Mouse (Mus musculus) forebrain, embryonic 13.5 days (tissue): ENCODE measurements around the gene Washc4. TPM values are rescaled to one million over a fixed set of nuclear protein-coding genes. Genes with fewer than 3 reads are reported as not detected.

Experiments used
- ATAC-seq: fragments of 200-750 bp; cut with Nextera tagmentation; 2 replicates; pipeline ENCODE4 v1.8.0; 2017
- H3K27ac ChIP-seq: fragments of 300-500 bp; sonication (generic); 2 replicates; pipeline ENCODE4 v1.5.1; 2015; ENCODE audit warnings: inconsistent platforms, mild to moderate bottlenecking, moderate library complexity
- H3K27me3 ChIP-seq: fragments of 300-500 bp; sonication (generic); 2 replicates; pipeline ENCODE4 v1.6.1; 2015; ENCODE audit warnings: mild to moderate bottlenecking, inconsistent platforms
- H3K36me3 ChIP-seq: fragments of 300-500 bp; sonication (generic); 2 replicates; pipeline ENCODE4 v1.6.1; 2015; ENCODE audit warnings: mild to moderate bottlenecking, inconsistent platforms; ENCODE audit not compliant: poor library complexity, severe bottlenecking
- H3K4me1 ChIP-seq: fragments of 300-500 bp; sonication (generic); 2 replicates; pipeline ENCODE4 v1.6.1; 2015; ENCODE audit warnings: inconsistent platforms
- H3K4me2 ChIP-seq: fragments of 300-500 bp; sonication (generic); 2 replicates; pipeline ENCODE4 v1.6.1; 2015; ENCODE audit warnings: inconsistent platforms, mild to moderate bottlenecking, moderate library complexity
- H3K4me3 ChIP-seq: fragments of 300-500 bp; sonication (generic); 2 replicates; pipeline ENCODE4 v1.5.1; 2015; ENCODE audit warnings: mild to moderate bottlenecking, inconsistent platforms
- H3K9ac ChIP-seq: fragments of 300-500 bp; sonication (generic); 2 replicates; pipeline ENCODE4 v1.6.1; 2015; ENCODE audit warnings: mild to moderate bottlenecking, inconsistent platforms
- H3K9me3 ChIP-seq: fragments of 300-500 bp; sonication (generic); replicated peaks from 2 replicates; pipeline ENCODE4 v1.6.1; 2016; ENCODE audit warnings: inconsistent platforms
- WGBS: fragments of 180-500 bp; shearing (Covaris S2); methylation state at CpG from one replicate; pipeline ENCODE4 v1.1.7; 2015; 5-methylcytosine and 5-hydroxymethylcytosine counted together
- polyA plus RNA-seq: library from polyadenylated mRNA; unstranded; fragments of >200 nt; fragmentation: Nextera tagmentation; extraction: Ambion mirVana; gene quantifications from 2 replicates; pipeline ENCODE4 v1.2.1, GENCODE M21; 2015

Gene Washc4
- polyA plus RNA-seq, 1 experiment from 2014 or later = 32.4 TPM

DNA sequence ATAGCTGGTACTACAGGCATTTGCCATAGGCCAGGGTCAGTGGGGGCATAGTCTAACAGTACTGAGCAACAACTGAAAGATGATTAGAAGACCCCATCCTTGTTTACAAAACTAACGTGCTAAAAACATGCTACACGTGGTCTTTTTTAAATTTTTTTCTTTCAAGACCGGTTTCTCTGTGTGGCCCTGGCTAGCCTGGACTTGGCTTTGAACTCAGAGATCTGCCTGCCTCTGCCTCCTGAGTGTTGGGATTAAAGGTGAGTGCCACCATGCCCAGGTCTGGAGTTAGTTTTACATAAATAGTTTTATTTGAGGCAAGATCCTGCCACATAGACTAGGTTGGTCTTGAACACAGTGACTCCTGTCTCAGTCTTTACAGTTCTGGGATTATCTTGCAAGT is 63.6 kb downstream of the Washc4 start:
- no peaks in the 10 kb centered on the region for H3K27me3 ChIP-seq
- peaks cover 61% of the 10 kb centered on the region for H3K36me3 ChIP-seq
- H3K9me3 ChIP-seq = no peaks in the 10 kb centered on the region
- no peak for ATAC-seq
- no peak overlapping the region for H3K4me3 ChIP-seq
- H3K4me1 ChIP-seq = peaks cover 7% of the 10 kb centered on the region; the same call in 1 of the 2 replicates
- H3K9ac ChIP-seq = no peak overlapping the region
- WGBS = 93% methylated on average over 3 of the region's 3 CpGs
- no peak overlapping the region for H3K27ac ChIP-seq
- no peak overlapping the region for H3K4me2 ChIP-seq

- Histone ChIP-seq H3K4me3 (no peak overlapping the region), H3K27me3 (no peaks in the 10 kb centered on the region), H3K9ac (no peak overlapping the region), H3K27ac (no peak overlapping the region), H3K4me2 (no peak overlapping the region), H3K9me3 (no peaks in the 10 kb centered on the region), H3K4me1 (peaks cover 7% of the 10 kb centered on the region; the same call in 1 of the 2 replicates), H3K36me3 (peaks cover 66% of the 10 kb centered on the region)
- WGBS = 89% methylated on average over 8 of the region's 8 CpGs
- ATAC-seq = no peak
Observed at GRCm38 (mm10) chr10:83608596-83608995, 65.0 kb downstream of the Washc4 start.

GRCm38 (mm10) chr10:83610518-83610917 is 67.0 kb downstream of the Washc4 start:
- Histone ChIP-seq H3K4me2 (no peak overlapping the region), H3K9ac (no peak overlapping the region), H3K27ac (no peak overlapping the region), H3K4me3 (no peak overlapping the region), H3K4me1 (peaks cover 5% of the 10 kb centered on the region; the same call in 1 of the 2 replicates), H3K9me3 (no peaks in the 10 kb centered on the region), H3K27me3 (no peaks in the 10 kb centered on the region), H3K36me3 (peaks cover 73% of the 10 kb centered on the region)
- no peak for ATAC-seq
- WGBS = 93% methylated on average over 7 of the region's 7 CpGs

- Histone ChIP-seq H3K27me3 (no peaks in the 10 kb centered on the region), H3K9ac (no peak overlapping the region)
- no peak for ATAC-seq
Observed at GRCm38 (mm10) chr10:83611863-83612262, 68.3 kb downstream of the Washc4 start.

GRCm38 (mm10) chr10:83612648-83613215 is 69.2 kb downstream of the Washc4 start:
- no peak overlapping the region for H3K4me2 ChIP-seq
- H3K4me3 ChIP-seq = no peak overlapping the region
- H3K27ac ChIP-seq = no peak overlapping the region
- no peaks in the 10 kb centered on the region for H3K27me3 ChIP-seq
- H3K9ac ChIP-seq = no peak overlapping the region
- WGBS = 93% methylated on average over 14 of the region's 14 CpGs
- no peak for ATAC-seq
- no peaks in the 10 kb centered on the region for H3K9me3 ChIP-seq
- H3K36me3 ChIP-seq = peaks cover 68% of the 10 kb centered on the region
- H3K4me1 ChIP-seq = no peaks in the 10 kb centered on the region

More at GRCm38 (mm10) chr10:83611863-83612262, 68.3 kb downstream of the Washc4 start:
- Histone ChIP-seq H3K4me3 (no peak overlapping the region), H3K4me2 (no peak overlapping the region), H3K27ac (no peak overlapping the region), H3K4me1 (no peaks in the 10 kb centered on the region), H3K36me3 (peaks cover 73% of the 10 kb centered on the region), H3K9me3 (no peaks in the 10 kb centered on the region)
- WGBS = 93% methylated on average over 5 of the region's 5 CpGs

GRCm38 (mm10) chr10:83617366-83617765 is 73.8 kb downstream of the Washc4 start:
- peaks cover 41% of the 10 kb centered on the region for H3K36me3 ChIP-seq
- H3K27me3 ChIP-seq = no peaks in the 10 kb centered on the region
- H3K9me3 ChIP-seq = no peaks in the 10 kb centered on the region
- no peak for ATAC-seq
- no peak overlapping the region for H3K9ac ChIP-seq
- H3K4me3 ChIP-seq = no peak overlapping the region
- no peak overlapping the region for H3K4me2 ChIP-seq
- no peak overlapping the region for H3K27ac ChIP-seq
- WGBS = 53% methylated on average over 10 of the region's 10 CpGs
- peaks cover 7% of the 10 kb centered on the region; the same call in 1 of the 2 replicates for H3K4me1 ChIP-seq

DNA sequence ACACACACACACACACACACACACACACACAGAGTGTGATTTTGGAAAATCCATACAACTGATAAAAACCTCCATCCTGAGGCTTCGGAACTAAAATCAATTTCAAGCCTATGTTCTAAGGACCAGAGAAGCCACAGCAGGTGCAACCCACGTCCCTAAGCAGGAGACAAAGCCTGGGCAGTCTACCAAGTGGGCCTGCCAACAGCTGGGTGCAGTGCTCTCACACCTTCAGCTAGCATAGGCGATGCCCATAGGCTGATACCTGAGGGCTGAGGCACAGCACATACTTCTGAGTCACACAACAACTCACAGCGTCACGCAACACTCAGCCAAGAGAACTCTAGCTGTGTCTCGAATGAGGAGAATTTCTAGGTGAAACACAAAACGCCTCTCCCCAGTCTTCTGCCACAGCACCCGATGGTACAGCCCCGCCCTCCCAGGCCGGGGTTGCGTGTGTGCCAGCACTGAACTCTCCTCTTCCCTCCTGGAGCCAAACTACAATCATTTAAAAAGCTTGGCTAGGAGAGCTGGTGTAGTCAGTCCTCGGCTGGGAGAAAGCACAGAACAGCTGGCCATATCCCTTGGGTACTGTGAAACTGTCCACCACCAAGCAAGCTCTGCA is 75.4 kb downstream of the Washc4 start:
- no peaks in the 10 kb centered on the region for H3K9me3 ChIP-seq
- no peak overlapping the region for H3K4me2 ChIP-seq
- peaks cover 27% of the 10 kb centered on the region for H3K36me3 ChIP-seq
- H3K4me1 ChIP-seq = peaks cover 7% of the 10 kb centered on the region; the same call in 1 of the 2 replicates
- no peak overlapping the region for H3K27ac ChIP-seq
- H3K27me3 ChIP-seq = no peaks in the 10 kb centered on the region
- no peak for ATAC-seq
- H3K9ac ChIP-seq = no peak overlapping the region
- H3K4me3 ChIP-seq = no peak overlapping the region
- WGBS = 90% methylated on average over 12 of the region's 12 CpGs

- Histone ChIP-seq H3K4me3 (no peak overlapping the region), H3K9ac (no peak overlapping the region), H3K27me3 (no peaks in the 10 kb centered on the region), H3K9me3 (no peaks in the 10 kb centered on the region), H3K4me1 (peaks cover 7% of the 10 kb centered on the region; the same call in 1 of the 2 replicates), H3K27ac (no peak overlapping the region), H3K4me2 (no peak overlapping the region), H3K36me3 (peaks cover 29% of the 10 kb centered on the region)
- 90% methylated on average over 24 of the region's 24 CpGs for WGBS
- no peak for ATAC-seq
Observed at GRCm38 (mm10) chr10:83620350-83621055, 77.0 kb downstream of the Washc4 start.

- H3K27me3 ChIP-seq = no peaks in the 10 kb centered on the region
- H3K9ac ChIP-seq = no peak overlapping the region
- H3K4me3 ChIP-seq = no peak overlapping the region
- peaks cover 50% of the 10 kb centered on the region for H3K36me3 ChIP-seq
- peaks cover 5% of the 10 kb centered on the region; the same call in 1 of the 2 replicates for H3K4me1 ChIP-seq
- H3K27ac ChIP-seq = no peak overlapping the region
- ATAC-seq = no peak
- no peaks in the 10 kb centered on the region for H3K9me3 ChIP-seq
- 80% methylated on average over 8 of the region's 8 CpGs for WGBS
- H3K4me2 ChIP-seq = no peak overlapping the region
Observed at GRCm38 (mm10) chr10:83624065-83624464, 80.5 kb downstream of the Washc4 start.

- Histone ChIP-seq H3K4me2 (no peak overlapping the region), H3K27ac (no peak overlapping the region), H3K4me3 (no peak overlapping the region), H3K9ac (no peak overlapping the region), H3K27me3 (no peaks in the 10 kb centered on the region), H3K36me3 (peaks cover 58% of the 10 kb centered on the region), H3K9me3 (no peaks in the 10 kb centered on the region), H3K4me1 (peaks cover 5% of the 10 kb centered on the region; the same call in 1 of the 2 replicates)
- no peak for ATAC-seq
- 93% methylated on average over 12 of the region's 12 CpGs for WGBS
Observed at GRCm38 (mm10) chr10:83624841-83625240, 81.3 kb downstream of the Washc4 start.

DNA sequence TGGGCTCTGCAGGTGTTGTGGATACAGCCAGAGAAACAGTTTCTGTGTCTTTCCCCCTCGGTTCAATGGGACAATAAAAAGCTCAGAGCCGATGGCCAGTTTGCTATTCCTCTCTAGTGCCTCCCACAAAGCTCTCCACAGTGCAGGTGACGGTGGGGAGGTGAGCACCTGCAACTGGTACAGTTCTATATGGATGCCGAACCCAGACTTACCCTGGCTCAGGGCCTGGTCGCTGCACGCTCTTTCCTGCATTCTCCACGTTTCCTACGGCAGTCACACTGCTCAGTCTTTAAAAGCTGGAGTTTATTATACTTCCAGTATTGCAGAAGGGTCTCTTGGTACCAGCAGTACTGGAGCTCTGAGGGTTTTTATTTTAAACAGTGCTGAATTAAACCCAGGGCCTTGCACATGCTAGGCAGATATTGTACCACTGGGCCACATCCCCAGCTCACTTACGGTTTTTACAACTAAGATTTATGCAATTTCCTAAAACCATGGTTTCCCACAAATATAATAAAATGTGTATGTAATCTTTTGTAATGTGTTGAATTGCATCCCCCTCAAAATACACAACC is 83.6 kb downstream of the Washc4 start:
- Histone ChIP-seq H3K27ac (no peak overlapping the region), H3K4me1 (peaks cover 11% of the 10 kb centered on the region; the same call in 1 of the 2 replicates), H3K36me3 (peaks cover 49% of the 10 kb centered on the region), H3K4me3 (no peak overlapping the region), H3K9ac (no peak overlapping the region), H3K9me3 (no peaks in the 10 kb centered on the region), H3K27me3 (no peaks in the 10 kb centered on the region), H3K4me2 (no peak overlapping the region)
- ATAC-seq = no peak
- WGBS = 92% methylated on average over 9 of the region's 9 CpGs

DNA sequence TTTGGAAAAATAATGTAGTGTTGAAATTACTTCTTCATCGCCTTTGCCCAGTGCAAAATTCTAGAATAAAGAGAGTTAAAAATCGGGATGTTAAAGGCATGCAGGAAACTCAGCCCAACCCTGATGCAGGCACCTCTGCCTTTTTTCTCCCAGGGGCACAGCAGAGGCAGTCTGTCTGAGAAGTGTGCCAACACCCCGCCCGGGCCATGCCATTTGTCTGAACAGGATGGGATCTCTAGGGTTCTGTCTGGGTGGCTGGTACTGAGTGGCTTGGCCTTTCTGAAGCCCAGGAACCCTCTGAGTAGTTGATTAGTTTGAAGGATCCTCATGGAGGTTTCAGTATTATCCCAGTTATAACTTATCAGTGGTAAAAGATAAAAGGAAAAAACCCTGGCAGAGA is 84.7 kb downstream of the Washc4 start:
- Histone ChIP-seq H3K9ac (no peak overlapping the region), H3K4me1 (peaks cover 19% of the 10 kb centered on the region; the same call in 1 of the 2 replicates), H3K4me2 (no peak overlapping the region), H3K36me3 (peaks cover 49% of the 10 kb centered on the region), H3K27ac (no peak overlapping the region), H3K9me3 (no peaks in the 10 kb centered on the region), H3K27me3 (no peaks in the 10 kb centered on the region), H3K4me3 (no peak overlapping the region)
- WGBS = 90% methylated on average over 4 of the region's 4 CpGs
- ATAC-seq = no peak
